Mouse (Mus musculus): ENCODE data around the gene Zfp423. TPM values are rescaled to one million over a fixed set of nuclear protein-coding genes. Genes with fewer than 3 reads are reported as not detected.

Gene Zfp423
- polyA plus RNA-seq, 1 experiment from 2014 or later = 18.1 TPM

- no peak overlapping the region; the same call in 1 of the 2 replicates for H3K9ac ChIP-seq
- H3K4me1 ChIP-seq (ENCODE audit: insufficient read depth) = peaks cover 6% of the 10 kb centered on the region; the same call in 1 of the 2 replicates
- no peak overlapping the region for H3K4me3 ChIP-seq (ENCODE audit: low read depth, low read length)
- H3K9me3 ChIP-seq (ENCODE audit: low read depth, low read length) = no peaks in the 10 kb centered on the region
- H3K27me3 ChIP-seq (ENCODE audit: insufficient read depth, low read length) = no peaks in the 10 kb centered on the region
- TF ChIP-seq CTCF (IDR thresholded peaks at IDR 0.05; ENCODE audit: low read depth) = no peak
- no peak overlapping the region for H3K27ac ChIP-seq (ENCODE audit: low read depth)
- no peaks in the 10 kb centered on the region for H3K36me3 ChIP-seq (ENCODE audit: insufficient read depth)
- ATAC-seq (ENCODE audit: insufficient read depth) (no peak), DNase-seq (peak; percentile 44)
- WGBS = 68% methylated on average over 27 of the region's 27 CpGs
- no peak overlapping the region for H3K4me2 ChIP-seq
These were observed 240.1 kb downstream of the Zfp423 start for GRCm38 (mm10) chr8:87719137-87719815.

- DNase-seq (peak; percentile 74), ATAC-seq (ENCODE audit: insufficient read depth) (no peak)
- Histone ChIP-seq H3K4me2 (no peak overlapping the region), H3K36me3 (ENCODE audit: insufficient read depth) (no peaks in the 10 kb centered on the region), H3K27me3 (ENCODE audit: insufficient read depth, low read length) (no peaks in the 10 kb centered on the region), H3K27ac (ENCODE audit: low read depth) (no peak overlapping the region), H3K4me1 (ENCODE audit: insufficient read depth) (peaks cover 6% of the 10 kb centered on the region; the same call in 1 of the 2 replicates), H3K9ac (no peak overlapping the region), H3K4me3 (ENCODE audit: low read depth, low read length) (no peak overlapping the region), H3K9me3 (ENCODE audit: low read depth, low read length) (no peaks in the 10 kb centered on the region)
- no peak for TF ChIP-seq CTCF (IDR thresholded peaks at IDR 0.05; ENCODE audit: low read depth)
- 67% methylated on average over 5 of the region's 5 CpGs for whole genome bisulfite sequencing
These were observed 241.9 kb downstream of the Zfp423 start for GRCm38 (mm10) chr8:87717445-87717844.

GRCm38 (mm10) chr8:87716726-87717248 lies 242.6 kb downstream of the Zfp423 start:
- no peak overlapping the region for H3K9ac ChIP-seq
- H3K27me3 ChIP-seq (ENCODE audit: insufficient read depth, low read length) = no peaks in the 10 kb centered on the region
- TF ChIP-seq CTCF (IDR thresholded peaks at IDR 0.05; ENCODE audit: low read depth) = no peak
- no peak overlapping the region for H3K4me3 ChIP-seq (ENCODE audit: low read depth, low read length)
- no peaks in the 10 kb centered on the region for H3K36me3 ChIP-seq (ENCODE audit: insufficient read depth)
- H3K27ac ChIP-seq (ENCODE audit: low read depth) = no peak overlapping the region
- peak overlapping the region; percentile 47 for H3K4me2 ChIP-seq
- DNase-seq = no peak
- H3K9me3 ChIP-seq (ENCODE audit: low read depth, low read length) = no peaks in the 10 kb centered on the region
- ATAC-seq (ENCODE audit: insufficient read depth) = 0 out of 2 replicates have a peak, but pooled peaks have one; percentile 14
- 31% methylated on average over 9 of the region's 9 CpGs for WGBS
- H3K4me1 ChIP-seq (ENCODE audit: insufficient read depth) = peaks cover 6% of the 10 kb centered on the region; the same call in 1 of the 2 replicates

GRCm38 (mm10) chr8:87715731-87716682 lies 243.4 kb downstream of the Zfp423 start:
- ATAC-seq (ENCODE audit: insufficient read depth) = peak; percentile 58; the same call in 1 of the 2 replicates
- TF ChIP-seq CTCF (IDR thresholded peaks at IDR 0.05; ENCODE audit: low read depth) = peak; percentile 89
- no peaks in the 10 kb centered on the region for H3K9me3 ChIP-seq (ENCODE audit: low read depth, low read length)
- H3K4me3 ChIP-seq (ENCODE audit: low read depth, low read length) = no peak overlapping the region
- no peaks in the 10 kb centered on the region for H3K36me3 ChIP-seq (ENCODE audit: insufficient read depth)
- peak; percentile 93 for DNase-seq
- no peaks in the 10 kb centered on the region for H3K27me3 ChIP-seq (ENCODE audit: insufficient read depth, low read length)
- H3K9ac ChIP-seq = no peak overlapping the region
- H3K27ac ChIP-seq (ENCODE audit: low read depth) = 0 out of 2 replicates have a peak overlapping the region, but pooled peaks have one; percentile 19
- H3K4me2 ChIP-seq = peak overlapping the region; percentile 47
- WGBS = 14% methylated on average over 24 of the region's 24 CpGs
- peaks cover 6% of the 10 kb centered on the region; the same call in 1 of the 2 replicates for H3K4me1 ChIP-seq (ENCODE audit: insufficient read depth)

- TF ChIP-seq CTCF (IDR thresholded peaks at IDR 0.05; ENCODE audit: low read depth) = no peak
- DNase-seq (no peak), ATAC-seq (ENCODE audit: insufficient read depth) (no peak)
- Histone ChIP-seq H3K9me3 (ENCODE audit: low read depth, low read length) (no peaks in the 10 kb centered on the region), H3K27me3 (ENCODE audit: insufficient read depth, low read length) (no peaks in the 10 kb centered on the region), H3K4me3 (ENCODE audit: low read depth, low read length) (no peak overlapping the region), H3K27ac (ENCODE audit: low read depth) (no peak overlapping the region), H3K4me2 (no peak overlapping the region), H3K4me1 (ENCODE audit: insufficient read depth) (peaks cover 6% of the 10 kb centered on the region; the same call in 1 of the 2 replicates), H3K36me3 (ENCODE audit: insufficient read depth) (no peaks in the 10 kb centered on the region), H3K9ac (no peak overlapping the region)
- WGBS = 91% methylated on average over 1 of the region's 3 CpGs
These were observed 245.4 kb downstream of the Zfp423 start for GRCm38 (mm10) chr8:87713946-87714345.

- TF ChIP-seq CTCF (IDR thresholded peaks at IDR 0.05; ENCODE audit: low read depth) = no peak
- no peak overlapping the region for H3K4me3 ChIP-seq (ENCODE audit: low read depth, low read length)
- DNase-seq (no peak), ATAC-seq (ENCODE audit: insufficient read depth) (no peak)
- 71% methylated on average over 6 of the region's 6 CpGs for WGBS
- peaks cover 11% of the 10 kb centered on the region for H3K4me1 ChIP-seq (ENCODE audit: insufficient read depth)
- no peaks in the 10 kb centered on the region for H3K27me3 ChIP-seq (ENCODE audit: insufficient read depth, low read length)
- H3K4me2 ChIP-seq = no peak overlapping the region
- no peak overlapping the region for H3K27ac ChIP-seq (ENCODE audit: low read depth)
- H3K36me3 ChIP-seq (ENCODE audit: insufficient read depth) = no peaks in the 10 kb centered on the region
- H3K9ac ChIP-seq = no peak overlapping the region
- H3K9me3 ChIP-seq (ENCODE audit: low read depth, low read length) = no peaks in the 10 kb centered on the region
These were observed 247.4 kb downstream of the Zfp423 start for GRCm38 (mm10) chr8:87711955-87712354.

Data from lung, embryonic 14.5 days (tissue).